Mouse (Mus musculus) A20 (cell line): ENCODE results near the gene Inpp5a.

ENCODE experiments used
- DNase-seq: peaks from one replicate; pipeline ENCODE4 v3.0.0-alpha.2; 2011; ENCODE audit warnings: low read depth, low spot score

Gene Inpp5a

DNA sequence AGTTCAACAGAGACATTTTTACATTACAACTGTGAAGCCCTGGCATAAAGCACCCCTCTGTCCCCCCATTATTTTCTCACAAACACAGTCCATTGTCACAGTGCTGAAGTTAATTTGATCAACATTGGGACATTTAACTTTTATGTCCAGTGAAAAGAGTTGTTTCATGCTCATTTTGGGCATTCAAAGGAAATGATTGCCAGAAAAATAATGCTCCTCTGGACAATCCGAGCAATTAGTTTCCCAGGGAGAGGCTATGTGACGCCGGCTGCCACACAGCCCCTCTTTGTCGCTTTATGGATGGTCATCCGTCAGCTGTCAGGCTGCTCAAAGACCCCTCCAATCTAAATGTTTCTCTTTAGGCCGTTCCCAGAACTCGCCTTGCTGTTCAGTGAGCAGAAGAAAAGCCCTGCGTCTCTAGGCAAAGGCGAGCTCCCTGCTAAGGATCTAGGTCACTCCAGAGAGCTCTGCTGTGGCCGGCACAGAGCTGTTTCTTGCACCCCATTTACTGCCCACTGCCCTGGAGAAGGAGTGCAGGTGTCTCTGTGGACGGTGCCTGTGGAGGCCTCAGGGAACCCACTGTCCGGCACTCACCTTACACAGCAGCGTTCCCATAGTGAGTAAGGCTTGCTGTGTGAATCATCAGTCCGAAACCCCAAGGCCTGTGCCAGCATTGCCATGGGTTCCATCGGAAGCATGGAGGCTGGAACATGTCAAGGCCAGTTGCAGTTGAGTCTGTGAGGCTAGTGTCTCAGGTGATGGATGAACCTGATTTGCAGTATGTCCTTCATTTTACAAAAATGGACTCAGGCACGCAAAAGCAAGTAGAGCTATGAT, 141.9 kb downstream of the Inpp5a start:
- DNase-seq, result no peak

DNA sequence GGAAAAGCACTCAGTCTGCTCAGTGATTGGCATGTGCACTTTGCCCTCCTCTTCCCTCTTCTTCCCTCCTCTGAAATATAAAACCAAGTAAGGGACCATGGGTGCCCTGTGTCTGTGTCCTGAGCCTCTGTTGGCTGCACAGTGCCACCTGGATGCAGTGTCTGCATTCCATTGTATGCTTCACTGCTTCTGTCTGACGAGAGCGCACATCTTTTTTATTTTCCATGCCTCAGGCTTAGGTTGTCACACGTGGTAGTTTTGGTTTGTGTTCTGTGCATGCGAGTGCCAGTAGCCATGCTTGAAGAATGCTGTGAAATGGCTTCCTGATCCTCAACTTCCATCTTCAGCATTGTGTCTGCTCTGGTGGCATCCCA, 142.5 kb downstream of the Inpp5a start:
- DNase-seq, result no peak

- no peak for DNase-seq
These were observed 147.4 kb downstream of the Inpp5a start for GRCm38 (mm10) chr7:139536331-139536730.

- DNase-seq, result no peak
These were observed 147.9 kb downstream of the Inpp5a start for GRCm38 (mm10) chr7:139536831-139537230.

- DNase-seq, result no peak
These were observed 148.9 kb downstream of the Inpp5a start for GRCm38 (mm10) chr7:139537831-139538230.

DNA sequence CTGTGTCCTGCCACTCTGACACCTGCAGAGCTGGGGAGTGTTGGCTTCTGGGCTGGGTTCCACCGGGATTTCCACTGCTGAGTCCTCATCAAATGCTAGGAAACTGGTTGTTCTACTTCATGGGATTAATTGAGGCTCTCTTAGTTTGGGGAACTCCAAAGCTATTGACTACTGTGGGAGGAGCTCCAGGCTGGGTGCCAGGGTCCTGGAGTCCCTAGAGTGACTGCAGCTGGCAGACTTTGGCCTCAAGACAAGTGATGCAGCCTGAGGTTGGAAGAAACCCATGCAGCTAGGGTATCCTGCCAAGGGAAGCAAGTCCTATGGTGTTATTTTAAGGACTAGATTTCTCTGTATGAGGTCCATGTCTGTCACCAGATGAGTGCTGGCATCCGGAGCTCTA, 149.6 kb downstream of the Inpp5a start:
- no peak for DNase-seq

DNA sequence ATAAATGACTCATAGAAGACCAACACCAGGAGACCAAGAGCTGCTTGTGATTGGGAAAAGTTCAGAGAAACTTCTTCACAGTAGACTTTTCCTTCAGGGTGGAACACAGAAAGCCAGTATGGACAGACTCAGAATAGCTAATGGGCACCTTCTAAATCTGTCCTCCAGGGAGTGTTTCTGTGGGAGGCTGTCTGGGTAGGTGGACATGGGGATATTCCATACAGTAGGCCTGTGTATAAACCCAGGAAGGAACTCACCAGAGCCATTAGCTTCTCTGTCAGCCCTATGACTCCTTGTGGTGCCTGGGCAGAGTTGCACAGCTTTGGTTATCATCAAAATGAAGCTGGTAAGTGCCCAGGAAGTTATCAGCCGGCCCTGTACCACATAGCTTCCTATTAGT, 151.7 kb downstream of the Inpp5a start:
- no peak for DNase-seq

GRCm38 (mm10) chr7:139541422-139541821, 152.5 kb downstream of the Inpp5a start:
- DNase-seq, result no peak

- DNase-seq, result peak; percentile 5
These were observed 156.1 kb downstream of the Inpp5a start for GRCm38 (mm10) chr7:139544706-139545625.

GRCm38 (mm10) chr7:139547325-139547724, 158.4 kb downstream of the Inpp5a start:
- DNase-seq, result no peak

DNA sequence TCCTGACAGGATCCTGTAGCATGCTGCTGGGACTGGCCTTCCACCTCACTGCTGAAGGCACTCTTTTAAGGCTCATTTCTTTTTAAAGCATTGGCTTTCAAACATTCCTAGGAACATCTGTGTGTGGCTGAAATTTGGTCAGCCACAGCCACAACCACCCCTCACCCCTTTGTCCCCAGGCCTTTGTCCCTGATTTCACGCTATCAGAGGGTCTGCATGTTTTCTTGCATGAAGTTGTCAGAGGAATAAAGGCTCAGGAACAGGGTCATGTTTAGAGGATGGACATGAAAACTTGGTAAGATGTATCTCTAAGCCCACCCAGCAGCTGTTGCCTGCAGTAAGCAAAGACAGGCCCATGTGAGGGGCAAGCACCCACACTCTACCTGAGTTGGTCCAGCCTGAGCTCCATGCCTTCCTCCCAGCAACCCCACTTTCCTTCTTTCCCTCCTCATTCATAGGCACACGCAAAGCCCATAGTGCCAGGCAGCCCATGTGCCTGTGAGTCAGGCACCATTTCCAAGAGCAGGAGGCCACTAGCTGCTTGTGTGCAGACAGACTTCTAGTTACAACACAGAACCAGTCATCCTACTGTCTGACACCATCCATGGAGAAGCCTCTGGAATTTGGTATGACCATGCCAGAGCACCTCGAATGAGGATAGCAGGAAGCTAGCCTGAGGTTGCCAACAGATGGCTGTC, 161.3 kb downstream of the Inpp5a start:
- no peak for DNase-seq

- DNase-seq, result no peak
These were observed 162.6 kb downstream of the Inpp5a start for GRCm38 (mm10) chr7:139551519-139551918.

DNA sequence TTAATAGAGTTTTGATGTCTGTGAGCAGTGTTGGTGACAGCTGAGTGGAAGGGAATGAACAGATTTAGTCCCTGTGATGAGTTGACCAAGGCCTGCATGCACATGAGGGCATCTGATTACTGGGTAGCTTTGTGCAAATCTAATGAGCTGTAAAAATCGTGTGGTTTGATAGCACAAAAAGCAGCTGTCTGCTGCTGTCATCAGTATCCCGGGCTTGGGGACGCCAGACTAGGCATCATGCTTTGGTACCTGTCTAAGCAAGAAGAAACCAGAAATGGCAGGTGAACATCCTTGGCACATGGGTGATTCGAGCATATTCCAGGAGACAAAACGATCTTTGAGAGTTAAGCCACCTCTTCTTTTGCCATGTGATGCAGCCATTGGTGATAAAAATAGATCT, 167.4 kb downstream of the Inpp5a start:
- no peak for DNase-seq

- no peak for DNase-seq
These were observed 168.0 kb downstream of the Inpp5a start for GRCm38 (mm10) chr7:139556746-139557526.

DNA sequence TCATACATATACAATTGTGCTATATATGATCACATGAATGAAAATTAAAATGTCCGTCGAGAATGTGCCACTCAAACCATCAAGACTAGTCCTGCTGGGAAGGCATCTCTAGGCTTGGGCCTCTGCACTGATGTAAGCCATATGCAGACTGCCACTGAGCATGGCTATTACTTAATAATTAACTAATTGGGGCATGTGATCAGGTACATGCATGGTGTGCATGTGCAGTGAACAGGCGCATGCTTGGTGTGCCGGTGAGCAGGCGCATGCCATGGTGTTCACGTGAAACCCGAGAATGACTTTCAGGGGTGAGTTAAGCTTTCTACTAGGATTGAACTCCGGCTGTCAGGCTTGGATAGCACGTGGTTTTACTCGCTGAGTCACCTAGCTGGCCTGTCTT, 170.8 kb downstream of the Inpp5a start:
- no peak for DNase-seq

- DNase-seq, result no peak
These were observed 174.5 kb downstream of the Inpp5a start for GRCm38 (mm10) chr7:139563425-139563824.

DNA sequence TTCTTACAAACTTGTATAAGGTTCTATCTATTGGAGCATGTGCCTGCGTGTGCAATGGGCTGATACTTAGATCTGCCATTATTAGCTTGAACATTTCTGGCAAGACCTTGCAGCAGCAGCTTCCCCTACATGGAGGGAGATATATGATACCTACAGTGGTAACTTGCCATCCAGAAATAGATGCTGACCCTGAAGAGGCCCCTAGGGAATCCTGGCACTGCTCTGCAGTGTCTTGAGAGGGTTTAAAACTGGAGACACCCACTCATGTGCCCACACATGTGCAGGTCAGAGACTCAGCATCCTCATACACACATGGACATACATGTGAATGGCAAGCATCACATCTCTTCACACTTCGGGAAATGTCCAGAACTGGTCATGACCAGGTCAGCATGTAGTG, 175.3 kb downstream of the Inpp5a start:
- DNase-seq, result no peak

GRCm38 (mm10) chr7:139565998-139566397, 177.1 kb downstream of the Inpp5a start:
- peak; percentile 11 for DNase-seq

- peak; percentile 32 for DNase-seq
These were observed 177.6 kb downstream of the Inpp5a start for GRCm38 (mm10) chr7:139566533-139566932.

DNA sequence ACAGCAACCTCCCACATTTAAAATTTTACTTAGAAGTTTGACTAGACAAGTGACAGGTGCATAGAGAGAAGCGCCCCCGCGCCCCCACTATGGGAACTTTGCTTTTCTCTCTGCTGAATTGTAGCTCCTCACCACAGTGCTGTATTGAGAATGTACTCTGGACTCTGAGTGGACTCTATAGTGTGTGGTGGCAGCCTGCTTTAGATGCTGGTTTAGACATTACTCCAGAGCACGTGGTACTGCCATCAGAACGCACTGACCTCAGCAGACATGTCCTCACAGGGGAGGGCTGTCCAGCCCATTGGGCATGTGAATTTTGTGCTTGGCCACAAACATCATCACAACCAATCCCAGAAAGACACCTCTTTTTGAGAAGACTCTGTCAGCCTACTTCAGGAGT, 181.9 kb downstream of the Inpp5a start:
- DNase-seq, result no peak

GRCm38 (mm10) chr7:139572665-139573064, 183.8 kb downstream of the Inpp5a start:
- DNase-seq, result no peak
